Mouse (Mus musculus) testis, adult 10 weeks (tissue): ENCODE measurements around the gene Zswim9. TPM values are rescaled to one million over a fixed set of nuclear protein-coding genes. Genes with fewer than 3 reads are reported as not detected.

Experiments used
- polyA plus RNA-seq: library from polyadenylated mRNA; stranded (reverse); fragments of 350-450 nt; fragmentation: Illumina TruSeq; extraction: RNeasy Lipid Tissue Mini Kit (QIAGEN cat#74804); gene quantifications from one replicate; pipeline ENCODE4 v1.2.3, GENCODE M21; 2014; ENCODE audit warnings: low read depth, low replicate concordance

The Zswim9 gene
- 3.7 TPM for polyA plus RNA-seq

GRCm38 (mm10) chr7:13278308-13278891 lies at the start of gene Zswim9:
Gene Zswim9, minus strand, starts transcription at chr7:13278721.

GRCm38 (mm10) chr7:13324316-13324715 lies 45.8 kb upstream of the Zswim9 start, which contains the start of gene Pla2g4c:
Gene Pla2g4c, plus strand, starts transcription at chr7:13324655.

GRCm38 (mm10) chr7:13277081-13277480 lies 1.4 kb downstream of the Zswim9 start, which contains the start of gene Lig1:
Gene Lig1, plus strand, starts transcription at chr7:13277283.

GRCm38 (mm10) chr7:13212720-13213119 lies 65.8 kb downstream of the Zswim9 start, which contains the start of gene Vmn1r89:
Gene Vmn1r89, plus strand, starts transcription at chr7:13213020.

Other genes with a start within 250 kb of the Zswim9 start
- 93.6 TPM for gene Chmp2a, start 243.9 kb downstream of the Zswim9 start, polyA plus RNA-seq
- 123 TPM for gene Ube2m, start 240.4 kb downstream of the Zswim9 start, polyA plus RNA-seq
- 2.5 TPM for gene Mzf1, start 224.0 kb downstream of the Zswim9 start, polyA plus RNA-seq
- gene Vmn1r85, start 183.5 kb downstream of the Zswim9 start, polyA plus RNA-seq = not detected
- gene Vmn1r86, start 158.8 kb downstream of the Zswim9 start, polyA plus RNA-seq = not detected
- gene Vmn1r87, start 138.6 kb downstream of the Zswim9 start, polyA plus RNA-seq = not detected
- gene Vmn1r88, start 119.2 kb downstream of the Zswim9 start, polyA plus RNA-seq = 0.20 TPM
- not detected for gene Vmn1r89, start 65.7 kb downstream of the Zswim9 start, polyA plus RNA-seq
- gene Lig1, start 1.4 kb downstream of the Zswim9 start, polyA plus RNA-seq = 15.7 TPM
- gene Pla2g4c, start 45.9 kb upstream of the Zswim9 start, polyA plus RNA-seq = 0.56 TPM
- 0.11 TPM for gene Cabp5, start 119.4 kb upstream of the Zswim9 start, polyA plus RNA-seq
- gene Bsph1, start 172.1 kb upstream of the Zswim9 start, polyA plus RNA-seq = not detected